Mouse (Mus musculus) right cerebral cortex, postnatal 25 days (tissue): ENCODE results near the gene Fhl2.
"Not testable (repeated sequence)": the region's sequence is repeated elsewhere in the genome, so short reads cannot be mapped to it uniquely, and the experiment has no call there.

Source experiments
- DNase-seq: peaks from one replicate; pipeline ENCODE4 v3.0.0; 2022

Fhl2 gene

DNA sequence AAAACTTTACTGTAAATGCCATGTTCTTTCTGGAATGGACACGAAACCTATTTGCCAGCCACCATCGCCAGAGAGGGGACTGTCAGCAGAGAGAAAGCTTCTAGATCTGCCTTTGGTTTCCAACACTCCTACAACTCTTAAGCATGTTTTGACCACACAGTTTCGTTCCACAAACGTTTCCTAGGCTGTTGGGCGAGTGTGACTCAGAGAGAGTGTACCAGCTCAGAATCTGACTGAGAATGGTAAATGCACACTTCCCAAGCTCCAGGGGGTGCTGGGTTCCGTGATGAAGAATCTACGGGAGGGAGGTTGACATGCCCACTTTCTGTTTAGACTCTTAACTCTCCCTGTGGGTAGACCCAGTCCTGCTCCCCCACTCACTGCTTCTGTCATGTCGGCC, 5.7 kb downstream of the Fhl2 start:
- DNase-seq = no peak

DNA sequence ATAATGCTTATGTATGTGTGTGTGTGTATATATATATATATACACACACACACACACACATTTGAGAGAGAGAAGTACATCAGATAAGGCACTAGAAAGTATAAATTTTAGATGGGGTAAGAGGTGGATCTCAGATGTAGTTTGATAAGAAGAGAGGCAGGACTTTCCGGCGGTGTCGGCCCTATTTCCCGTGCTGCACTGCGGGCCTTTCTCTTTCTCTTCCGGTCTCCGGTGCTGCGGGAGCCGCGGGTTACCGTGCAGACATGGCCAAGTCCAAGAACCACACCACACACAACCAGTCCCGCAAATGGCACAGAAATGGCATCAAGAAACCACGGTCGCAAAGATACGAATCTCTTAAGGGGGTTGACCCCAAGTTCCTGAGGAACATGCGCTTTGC, 7.9 kb downstream of the Fhl2 start:
- DNase-seq = not testable (repeated sequence)

DNA sequence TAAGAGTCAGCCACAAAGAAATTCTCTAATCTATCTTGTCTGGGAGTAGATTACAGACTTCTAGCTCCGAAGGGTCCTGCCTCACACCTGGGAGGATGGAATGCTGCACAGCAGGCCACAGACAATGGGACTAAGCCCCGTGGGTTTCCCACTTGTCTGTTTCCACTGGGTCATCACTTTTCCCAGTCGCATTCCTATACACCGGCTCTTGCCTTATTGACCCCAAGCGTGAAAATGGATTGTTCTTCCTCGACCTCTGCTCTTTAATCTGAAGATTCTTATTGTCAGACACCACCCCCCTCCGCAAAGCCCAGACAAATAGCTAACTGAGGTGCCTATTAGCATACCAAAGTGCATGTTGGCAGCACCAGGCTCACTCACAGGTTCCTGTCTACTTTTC, 10.4 kb downstream of the Fhl2 start:
- no peak for DNase-seq

DNA sequence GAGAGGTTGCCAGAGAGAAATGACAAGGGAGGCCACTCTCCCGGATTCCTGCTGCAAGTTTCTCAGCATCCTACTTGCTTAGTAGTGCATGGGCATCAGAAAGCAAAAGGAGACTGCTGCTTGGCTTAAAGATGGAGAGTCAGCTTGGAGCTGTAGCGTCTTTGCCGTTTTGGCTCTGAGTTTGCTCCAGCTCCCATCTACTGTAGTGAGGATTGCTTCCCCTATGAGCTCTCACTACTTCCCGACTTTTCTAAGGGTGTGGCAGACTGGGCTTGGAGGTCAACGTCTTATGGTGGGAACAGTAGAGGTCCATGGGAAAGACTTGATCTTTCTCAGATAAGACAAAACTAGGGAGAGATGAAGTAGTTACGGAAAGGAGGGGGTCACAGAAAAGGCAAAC, 15.9 kb downstream of the Fhl2 start:
- no peak for DNase-seq

DNA sequence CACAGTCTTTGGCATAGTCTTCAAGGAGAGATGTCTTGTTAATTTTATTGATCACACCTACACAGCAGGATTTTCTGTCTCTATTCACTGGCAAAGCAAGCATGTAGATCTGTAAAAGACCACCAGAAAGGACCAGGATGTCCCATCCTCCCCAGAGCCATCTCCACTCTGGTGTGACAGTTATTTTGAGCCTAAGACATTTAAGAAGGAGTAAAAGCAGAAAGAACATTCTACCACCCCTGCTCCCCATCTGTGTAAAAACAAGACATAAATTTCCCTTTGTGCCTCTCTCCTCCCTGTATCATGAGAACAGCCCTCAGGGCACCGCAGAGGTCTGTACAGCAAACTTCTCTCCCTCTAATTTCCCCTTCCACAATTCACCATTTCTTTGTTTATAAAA, 18.0 kb downstream of the Fhl2 start:
- DNase-seq = no peak

DNA sequence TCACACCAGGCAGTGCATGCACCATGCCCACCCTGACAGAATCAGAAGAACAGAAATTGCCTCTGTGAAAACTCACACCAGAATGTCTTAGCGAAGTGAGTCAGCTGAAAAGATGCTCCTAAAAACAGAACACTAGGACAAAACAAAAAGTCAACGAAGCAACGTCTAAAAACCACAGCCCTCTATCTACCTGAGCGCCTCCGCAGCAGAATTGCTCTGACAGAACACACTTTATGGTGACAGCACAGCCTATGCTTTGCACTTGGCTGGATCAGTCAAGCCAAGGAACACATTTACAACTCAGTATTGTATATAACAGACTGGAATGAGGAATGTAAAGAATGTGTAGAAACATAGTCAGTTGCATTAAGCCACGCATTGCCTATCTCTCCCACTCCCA, 18.4 kb downstream of the Fhl2 start:
- DNase-seq = no peak

GRCm38 (mm10) chr1:43173283-43174226, 23.2 kb downstream of the Fhl2 start:
- no peak for DNase-seq

DNA sequence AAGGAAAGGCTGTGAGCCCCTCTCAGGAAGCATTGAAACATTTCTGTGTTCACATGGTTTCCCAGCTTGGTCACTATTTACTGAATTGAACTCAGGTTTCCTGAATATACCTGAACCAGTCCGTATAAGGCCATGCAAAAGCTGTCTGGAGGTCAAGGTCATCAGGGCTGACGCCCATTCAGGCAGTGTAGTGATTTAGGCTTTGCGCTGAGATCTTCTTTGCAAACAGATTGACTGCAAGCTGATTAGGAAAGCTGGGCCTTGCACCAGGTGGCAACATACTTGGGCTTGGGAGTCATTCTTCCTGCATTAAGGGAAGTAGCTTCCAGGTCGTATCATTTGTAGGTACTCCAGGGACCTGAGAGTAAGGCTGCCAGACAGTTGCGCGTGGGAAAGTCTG, 25.0 kb downstream of the Fhl2 start:
- DNase-seq = no peak

- DNase-seq = no peak
Measured at GRCm38 (mm10) chr1:43171093-43171492, 25.7 kb downstream of the Fhl2 start.

DNA sequence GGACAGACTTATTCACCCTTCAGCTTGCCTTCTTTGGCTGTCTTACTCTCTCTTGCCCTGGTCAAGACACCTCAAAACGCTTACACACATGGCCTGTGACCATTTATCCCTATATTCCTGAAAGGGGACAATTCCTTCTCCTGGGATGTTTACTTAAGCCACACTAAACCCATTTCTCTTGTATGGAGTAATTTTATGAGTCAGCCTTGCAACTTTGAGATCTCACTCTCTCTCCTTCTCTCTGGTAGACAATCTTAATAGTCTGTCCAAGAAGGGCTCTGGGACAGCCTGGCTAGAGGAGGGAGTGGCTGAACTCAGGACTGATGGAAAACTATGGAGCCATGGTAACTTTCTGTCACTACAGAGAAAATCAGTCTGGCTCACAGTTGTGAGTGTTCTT, 27.1 kb downstream of the Fhl2 start:
- DNase-seq = no peak

DNA sequence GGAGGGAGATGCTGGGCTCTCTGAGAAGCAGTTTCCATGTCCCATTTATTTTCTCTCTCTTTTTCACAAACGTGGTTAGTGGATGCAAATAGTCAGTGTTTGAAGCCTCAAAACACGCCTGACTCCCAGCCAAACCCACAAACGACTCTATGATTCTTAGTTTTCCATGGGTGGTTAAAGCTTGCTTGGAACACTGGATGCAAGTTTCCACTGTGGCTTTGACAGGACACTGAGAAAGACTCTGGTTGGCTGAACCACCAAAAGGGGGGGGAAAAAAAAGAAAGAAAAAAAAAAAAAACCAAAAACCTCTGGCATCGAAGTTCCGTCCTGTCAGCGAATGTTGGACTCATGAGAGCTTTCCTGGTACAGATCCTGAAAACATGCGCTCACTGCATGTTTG, 27.6 kb downstream of the Fhl2 start:
- DNase-seq = no peak

GRCm38 (mm10) chr1:43168618-43169017, 28.2 kb downstream of the Fhl2 start:
- DNase-seq = no peak

GRCm38 (mm10) chr1:43168026-43168425, 28.8 kb downstream of the Fhl2 start:
- DNase-seq = no peak

DNA sequence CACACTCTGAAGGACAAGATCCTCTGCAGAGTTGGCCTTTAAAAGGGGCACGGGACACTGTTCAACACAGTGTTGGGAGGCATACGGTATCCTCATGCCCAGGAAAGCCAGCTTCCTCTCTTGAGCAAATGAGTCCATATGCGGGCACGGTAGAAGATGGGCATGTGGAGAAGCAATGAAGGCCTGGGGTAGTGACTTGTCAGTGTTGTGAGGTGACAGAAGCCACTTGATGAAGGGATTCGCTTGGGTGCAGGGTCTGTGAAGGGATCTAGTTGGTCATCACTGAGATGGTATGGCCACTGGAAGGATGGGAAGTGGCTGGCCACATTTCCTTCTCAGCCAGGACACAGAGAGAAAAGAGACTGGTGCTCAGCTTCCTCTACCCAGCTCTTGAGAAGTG, 32.2 kb downstream of the Fhl2 start:
- DNase-seq = no peak

DNA sequence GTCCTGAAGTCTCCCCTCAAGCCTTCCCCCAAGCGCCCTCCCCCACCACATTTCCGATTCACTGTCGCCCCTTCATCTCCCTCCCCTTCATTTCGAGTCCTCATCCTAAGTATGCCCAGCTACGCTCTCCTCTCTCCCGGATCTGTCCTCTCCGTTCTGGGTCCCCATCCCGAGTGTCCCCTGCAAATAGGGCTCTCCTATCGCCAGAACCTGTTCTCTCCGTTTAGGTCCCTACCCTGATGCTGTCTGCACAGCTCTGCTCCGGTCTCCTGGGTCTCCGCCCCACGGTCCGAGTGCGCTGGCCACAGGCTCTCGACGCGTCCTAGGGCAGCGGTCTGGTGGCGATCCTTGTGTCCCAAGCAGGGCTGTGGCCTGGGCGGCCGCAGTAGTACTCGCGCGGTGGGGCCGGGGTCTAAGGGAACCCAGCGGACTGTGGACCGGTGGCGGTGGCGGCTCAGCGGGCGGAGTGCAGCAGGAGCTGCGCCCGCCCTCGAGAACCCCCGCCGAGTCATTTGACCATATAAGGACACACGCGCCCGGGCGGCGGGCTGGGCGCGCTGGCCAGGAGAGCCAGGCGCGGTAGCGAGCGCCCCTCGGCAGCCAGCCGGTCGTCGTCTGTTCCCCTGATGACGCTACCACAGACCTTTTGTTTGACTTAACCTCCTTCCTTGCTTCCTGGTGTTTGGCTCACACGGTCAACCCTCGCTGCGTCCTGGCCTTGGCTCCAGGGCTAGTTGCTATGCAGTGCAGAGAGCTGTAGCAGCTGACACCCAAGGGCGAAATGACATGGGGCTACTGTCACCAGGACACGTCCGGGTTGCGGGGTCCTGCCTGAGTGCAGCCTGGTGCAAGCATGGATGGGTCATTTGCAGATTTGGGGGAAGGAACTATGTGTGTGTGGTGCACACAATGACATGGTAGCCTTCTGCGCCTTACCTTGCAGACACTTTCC, 33.0 kb downstream of the Fhl2 start:
- peak; percentile 82 for DNase-seq

GRCm38 (mm10) chr1:43163084-43163466, 33.7 kb downstream of the Fhl2 start:
- DNase-seq = no peak

GRCm38 (mm10) chr1:43162394-43162793, 34.4 kb downstream of the Fhl2 start:
- DNase-seq = no peak

DNA sequence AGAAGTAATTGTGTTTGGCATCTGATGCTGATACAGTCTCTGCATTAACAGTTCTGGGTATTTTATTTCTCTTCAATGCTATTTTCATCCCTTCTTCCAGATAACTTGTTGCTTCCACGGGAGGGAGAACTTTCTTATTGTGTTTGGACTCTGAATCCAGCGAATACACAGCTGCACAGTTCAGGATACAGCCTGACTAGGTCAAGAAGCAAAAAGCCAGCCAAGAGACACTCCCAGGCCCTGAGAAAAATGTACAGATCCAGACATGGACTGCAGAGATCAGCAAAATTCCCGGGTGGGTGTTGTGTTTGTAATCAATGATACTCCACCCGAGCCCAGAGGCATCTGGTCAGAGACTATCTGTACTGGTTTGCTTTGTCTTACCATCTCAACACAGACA, 37.4 kb downstream of the Fhl2 start:
- DNase-seq = no peak

DNA sequence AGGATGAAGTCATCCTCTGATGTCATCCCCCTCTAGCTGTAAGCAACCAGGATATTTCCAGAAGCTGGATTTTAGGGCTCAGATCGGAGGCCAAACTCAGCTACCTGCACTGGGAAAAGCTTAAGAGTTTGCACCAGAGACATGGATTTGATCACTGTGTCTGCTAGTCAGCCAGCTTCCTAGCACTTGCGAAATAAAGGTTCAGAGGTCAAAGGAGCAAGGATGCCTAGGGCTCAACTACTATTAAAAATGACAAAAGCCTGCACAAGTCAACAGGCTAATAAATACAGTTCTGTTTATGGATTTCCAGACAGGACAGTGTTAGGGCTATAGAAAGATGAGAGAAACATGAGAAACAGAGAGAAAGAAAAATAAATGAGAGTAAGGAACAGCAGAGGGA, 38.9 kb downstream of the Fhl2 start:
- no peak for DNase-seq

DNA sequence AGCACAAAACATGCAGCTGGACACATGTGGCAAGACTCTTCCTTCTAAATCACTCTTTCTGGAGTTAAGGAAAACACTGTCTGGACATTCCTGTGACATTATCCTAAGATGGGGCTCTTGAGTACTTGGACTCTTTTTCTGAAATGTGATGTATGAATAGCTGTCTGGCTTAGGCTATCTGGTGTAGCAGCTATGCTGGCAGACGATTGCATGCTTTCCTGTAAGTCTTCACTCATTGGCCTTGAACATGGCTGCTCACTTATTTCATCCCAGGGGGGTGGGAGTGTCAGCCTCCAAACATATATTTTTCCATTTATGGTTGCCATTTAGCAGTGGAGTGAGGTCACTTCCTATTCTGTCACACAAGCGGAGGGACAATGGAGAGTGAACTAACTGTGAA, 42.3 kb downstream of the Fhl2 start:
- DNase-seq = no peak

DNA sequence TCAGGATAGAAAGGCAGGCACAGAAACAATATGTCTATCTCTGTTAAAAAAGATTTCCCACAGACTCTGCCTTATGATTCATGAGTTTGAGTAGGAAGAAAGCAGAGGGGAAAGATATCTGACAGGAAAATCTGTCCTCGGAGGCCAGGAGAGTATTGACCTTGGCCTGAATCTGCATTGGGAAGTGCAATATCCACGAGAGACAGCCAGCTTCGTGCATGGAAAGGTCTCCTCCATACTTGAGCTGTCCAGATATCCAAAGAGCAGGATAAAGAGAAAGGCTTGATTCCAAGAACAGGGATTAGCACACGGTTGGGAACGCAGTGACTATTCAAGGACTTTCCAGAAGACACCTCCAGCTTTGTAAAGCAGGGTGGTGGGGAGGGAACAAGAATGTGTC, 43.2 kb downstream of the Fhl2 start:
- no peak for DNase-seq

DNA sequence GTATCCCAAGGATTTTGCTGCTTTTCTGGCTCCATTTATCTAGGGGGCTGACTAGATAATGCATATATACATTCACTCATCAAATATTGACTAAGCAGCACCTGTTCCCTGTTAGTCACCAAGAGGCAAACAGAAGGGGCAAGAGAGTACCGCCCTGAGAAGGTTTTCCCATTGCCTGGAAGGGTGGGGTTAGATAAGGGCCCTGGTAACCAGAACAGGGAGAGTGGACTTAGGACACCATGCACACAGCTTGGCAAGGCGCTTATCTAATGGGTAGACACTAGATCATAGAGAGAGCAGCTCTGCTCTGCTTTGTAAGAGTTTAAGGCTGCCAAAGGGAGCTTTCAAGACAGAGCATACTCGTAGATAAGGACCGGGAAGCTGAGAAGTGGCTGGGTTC, 44.2 kb downstream of the Fhl2 start:
- no peak for DNase-seq

GRCm38 (mm10) chr1:43150225-43150624, 46.6 kb downstream of the Fhl2 start:
- no peak for DNase-seq

- no peak for DNase-seq
Measured at GRCm38 (mm10) chr1:43147474-43147873, 49.3 kb downstream of the Fhl2 start.
